Mouse (Mus musculus) monocyte, adult 5-6 weeks (primary cell): ENCODE measurements at regions not wholly inside any gene's neighbourhood (a gene's known extent, or its start where the extent isn't known, plus 50 kb on each side); places are given as distances from the start of the nearest gene placed in this dataset.

Experiments used
- ATAC-seq: fragments of 153-309, 156-312 bp; replicated peaks from 2 replicates; pipeline ENCODE4 v1.8.0; 2017; ENCODE audit warnings: mild to moderate bottlenecking; ENCODE audit not compliant: low TSS enrichment, insufficient number of reproducible peaks, severe bottlenecking, poor library complexity, low FRiP score

DNA sequence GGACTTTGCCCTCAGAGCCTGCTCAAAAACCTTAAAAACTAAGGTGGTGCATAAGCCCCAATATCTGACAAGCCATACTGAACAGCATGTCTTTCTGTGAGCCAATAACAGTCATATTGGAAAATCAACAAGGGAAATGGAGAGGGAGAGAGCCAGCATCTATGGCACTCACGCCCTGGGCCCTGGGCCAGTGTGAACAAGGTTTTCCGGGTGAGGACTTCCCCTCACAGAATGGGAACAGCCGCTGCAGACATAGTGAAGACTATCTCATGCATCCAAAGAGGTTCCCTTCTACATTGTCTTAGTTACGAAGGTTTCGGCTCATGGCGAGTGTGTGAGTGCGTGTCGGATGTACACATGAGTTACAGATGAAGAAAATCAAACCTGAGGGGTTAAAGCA is 99.7 kb upstream of the Jun start:
- ATAC-seq: no peak

- ATAC-seq: no peak
Observed at GRCm38 (mm10) chr4:95152431-95153115, 100.6 kb upstream of the Jun start.

GRCm38 (mm10) chr4:95153737-95154287 is 101.8 kb upstream of the Jun start:
- ATAC-seq: no peak

- ATAC-seq: no peak
Observed at GRCm38 (mm10) chr4:95154377-95154776, 102.4 kb upstream of the Jun start.

- ATAC-seq: no peak
Observed at GRCm38 (mm10) chr4:95155178-95155577, 103.2 kb upstream of the Jun start.

DNA sequence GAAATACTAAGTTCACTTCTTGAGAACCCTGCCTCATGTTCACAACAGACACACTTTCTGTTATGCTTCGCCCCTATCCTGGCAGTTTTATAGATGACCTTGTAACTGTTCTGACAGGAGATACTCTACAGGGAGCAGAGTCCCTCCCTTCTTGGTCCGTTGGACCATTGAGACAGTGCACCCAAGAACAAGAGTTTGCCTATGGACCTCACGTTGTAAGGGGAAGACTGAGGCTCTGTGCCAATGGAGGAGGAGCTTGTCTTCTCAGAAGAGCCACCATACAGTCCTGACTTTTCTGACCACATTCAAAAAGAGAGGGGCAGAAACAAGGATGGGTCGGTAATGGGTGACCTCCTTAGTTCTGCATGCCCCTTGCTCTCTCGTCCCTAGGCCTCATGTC is 103.8 kb upstream of the Jun start:
- no peak for ATAC-seq

GRCm38 (mm10) chr4:95156451-95157271 is 104.6 kb upstream of the Jun start:
- no peak for ATAC-seq

- ATAC-seq: no peak
Observed at GRCm38 (mm10) chr4:95157653-95158430, 105.8 kb upstream of the Jun start.

GRCm38 (mm10) chr4:95158632-95159424 is 106.8 kb upstream of the Jun start:
- no peak for ATAC-seq

DNA sequence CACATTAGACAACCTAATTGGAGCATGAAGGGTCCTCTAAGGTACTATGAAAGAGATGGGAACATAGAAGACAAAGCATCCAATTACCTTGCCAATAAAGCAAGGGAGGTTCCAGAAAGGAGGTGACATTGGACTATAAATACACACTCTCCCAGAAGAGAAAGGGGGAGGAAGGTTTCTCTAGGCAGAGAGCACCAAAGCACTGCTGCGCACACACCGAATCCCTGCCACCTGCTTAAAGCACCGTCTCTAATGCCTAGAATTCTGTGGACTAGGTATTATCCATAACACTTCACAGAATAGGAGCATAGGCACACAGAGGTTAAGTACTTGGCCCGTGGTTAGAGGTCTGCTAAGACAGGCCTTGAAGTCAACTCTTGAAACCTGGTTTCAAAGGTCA is 107.8 kb upstream of the Jun start:
- ATAC-seq: no peak

GRCm38 (mm10) chr4:95160465-95160864 is 108.4 kb upstream of the Jun start:
- no peak for ATAC-seq

DNA sequence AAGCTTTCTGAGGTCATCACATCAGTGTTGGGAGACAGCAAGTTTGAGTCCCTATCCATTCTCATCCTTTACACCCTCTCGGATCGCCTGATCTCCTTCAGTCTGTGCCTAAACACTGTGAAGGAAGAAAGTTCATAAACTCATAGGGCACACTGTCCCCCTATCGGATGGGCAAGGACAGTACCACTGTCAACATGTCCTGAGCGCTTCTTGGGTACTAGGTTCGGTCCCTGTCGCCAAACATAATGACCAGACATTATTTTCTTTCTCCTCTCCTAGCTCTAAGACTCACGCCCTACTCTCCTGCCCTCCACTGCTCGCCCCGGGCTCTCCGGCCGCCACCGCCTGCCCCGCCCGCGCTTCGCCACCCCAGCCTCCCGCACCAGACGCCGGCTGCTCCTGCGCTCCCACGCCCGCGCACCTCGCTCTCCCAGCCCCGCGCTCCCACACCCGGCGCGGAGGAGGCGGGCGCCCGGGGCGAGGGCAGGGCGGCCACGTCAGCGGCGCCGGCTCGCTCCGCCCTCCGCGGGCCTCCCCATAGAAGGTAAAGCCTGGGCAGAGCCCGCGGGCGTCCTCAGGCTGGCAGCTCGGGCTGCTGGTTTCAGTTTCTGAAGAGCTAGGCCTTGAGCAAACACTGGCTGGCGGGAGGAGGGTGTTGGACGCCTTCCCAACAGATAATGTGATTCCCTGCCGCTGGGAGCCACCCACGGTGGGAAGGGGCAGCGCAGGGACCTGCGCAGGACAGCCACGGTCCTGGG is 109.1 kb upstream of the Jun start:
- ATAC-seq: peak; percentile 77

GRCm38 (mm10) chr4:95161670-95162020 is 109.6 kb upstream of the Jun start:
- no peak for ATAC-seq

- peak; percentile 71 for ATAC-seq
Observed at GRCm38 (mm10) chr4:95162386-95163090, 110.5 kb upstream of the Jun start.

DNA sequence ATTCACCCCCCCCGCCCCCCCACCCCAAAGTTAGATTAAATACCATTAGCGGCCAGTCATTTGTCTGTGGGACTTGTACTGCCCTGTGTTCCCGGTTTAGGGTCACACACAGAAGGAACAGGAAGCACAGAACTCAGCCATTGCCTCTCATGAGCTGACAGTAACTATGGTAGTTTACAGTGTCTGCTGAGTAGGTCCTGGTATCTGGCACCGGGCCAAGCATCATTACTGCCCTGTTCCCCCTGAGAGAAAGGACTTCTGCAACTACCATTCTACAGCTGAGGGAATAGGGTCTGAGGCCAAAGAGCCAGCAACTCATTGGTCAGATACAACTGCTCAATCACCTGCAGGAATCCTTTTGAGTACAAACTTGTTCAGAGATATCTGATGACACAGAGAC is 111.4 kb upstream of the Jun start:
- no peak for ATAC-seq

GRCm38 (mm10) chr4:95166503-95166902 is 114.5 kb upstream of the Jun start:
- no peak for ATAC-seq

- no peak for ATAC-seq
Observed at GRCm38 (mm10) chr4:95167216-95167615, 115.2 kb upstream of the Jun start.
